Mouse (Mus musculus) lung, adult 2 months (tissue): Measurements from ENCODE around the gene Ugt2b34. TPM values are rescaled to one million over a fixed set of nuclear protein-coding genes. Genes with fewer than 3 reads are reported as not detected.

Experiments
- DNase-seq: peaks from one replicate; pipeline ENCODE4 v3.0.0; 2022
- H3K4me1 ChIP-seq: fragments of 200-500 bp; 2 replicates; pipeline ENCODE4 v1.6.1; 2011; ENCODE audit warnings: low read length; ENCODE audit not compliant: control insufficient read depth, insufficient read depth
- H3K4me3 ChIP-seq: fragments of 200-500 bp; replicated peaks from 2 replicates; pipeline ENCODE3; 2011; ENCODE audit warnings: low read depth, mild to moderate bottlenecking, control low read depth, low read length; ENCODE audit errors: extremely low read depth
- CTCF ChIP-seq: fragments of 200-500 bp; IDR thresholded peaks from 2 replicates; pipeline ENCODE4 v1.5.1; 2011; ENCODE audit warnings: mild to moderate bottlenecking, low read length, control low read depth; ENCODE audit not compliant: insufficient read depth
- POLR2A ChIP-seq: fragments of 200-500 bp; IDR thresholded peaks from 2 replicates; pipeline ENCODE4 v1.6.1; 2011; ENCODE audit warnings: low read depth, mild to moderate bottlenecking, control low read depth, low read length, borderline replicate concordance; ENCODE audit errors: extremely low read depth
- WGBS: fragments of 180-500 bp; shearing (Covaris S2); methylation state at CpG from one replicate; pipeline ENCODE4 v1.1.7; 2018; 5-methylcytosine and 5-hydroxymethylcytosine counted together
- polyA plus RNA-seq: library from polyadenylated mRNA; depleted of rRNA; stranded (reverse); fragments of >200 nt; gene quantifications from 2 replicates; pipeline ENCODE4 v1.2.3, GENCODE M21; 2012; rRNA removed

The Ugt2b34 gene
- polyA plus RNA-seq = 0.04 and 0.17 TPM in 2 replicates

DNA sequence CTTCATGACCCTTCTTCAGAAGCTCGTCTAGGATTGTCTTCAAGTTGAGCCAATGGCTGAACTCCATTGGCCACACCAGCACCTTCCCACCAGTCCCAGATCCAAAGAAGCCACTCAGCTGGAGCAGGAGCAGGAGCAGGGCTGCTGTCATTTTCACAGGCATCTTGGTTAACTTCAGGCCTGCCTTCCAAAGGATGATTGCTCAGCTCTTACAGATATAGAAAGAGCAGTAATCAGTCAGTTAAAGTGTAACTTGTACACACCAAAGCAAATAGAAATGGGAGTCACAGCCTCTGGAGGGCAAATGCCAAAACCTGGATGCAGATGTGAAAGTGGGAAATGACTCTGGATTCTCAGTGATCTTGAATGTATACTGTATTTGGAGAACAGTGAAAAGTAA lies at the start of gene Ugt2b34:
Ugt2b34 (minus strand) TSS at position 180 of the 400 bp plus-strand sequence.
- no peak for TF ChIP-seq POLR2A
- WGBS = 42% methylated on average over 1 of the region's 1 CpGs
- DNase-seq = no peak
- Histone ChIP-seq H3K4me1 (no peaks in the 10 kb centered on the region), H3K4me3 (no peak within 1 kb of the TSS)

DNA sequence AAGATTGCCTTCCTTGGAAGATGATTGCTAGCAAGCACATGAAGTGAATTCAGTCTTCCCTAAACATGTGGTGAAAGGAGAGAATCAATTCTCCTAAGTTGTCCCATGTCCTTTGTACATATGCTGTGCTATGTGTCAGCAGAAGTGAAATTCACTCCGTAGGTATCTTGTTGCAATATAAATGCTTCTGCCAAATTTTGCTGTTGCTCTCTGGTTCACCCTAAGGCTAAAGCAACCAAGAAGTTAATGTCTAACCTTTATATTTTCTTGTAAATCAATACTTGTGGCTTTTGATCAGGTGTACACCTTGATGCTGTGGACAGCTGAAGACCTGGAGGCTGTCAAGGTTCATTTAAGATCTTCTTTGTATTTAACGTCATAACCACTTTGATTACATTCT lies 35.4 kb upstream of the Ugt2b34 start:
- TF ChIP-seq CTCF (no peak), POLR2A (no peak)
- 77% methylated on average over 2 of the region's 2 CpGs for WGBS
- no peak overlapping the region for H3K4me3 ChIP-seq
- no peak for DNase-seq
- no peaks in the 10 kb centered on the region for H3K4me1 ChIP-seq

- WGBS = 74% methylated on average over 2 of the region's 2 CpGs
- H3K4me1 ChIP-seq = no peaks in the 10 kb centered on the region
- no peak within 1 kb of the TSS for H3K4me3 ChIP-seq
- TF ChIP-seq POLR2A (no peak), CTCF (no peak)
- no peak for DNase-seq
These were observed 19.7 kb upstream of the Ugt2b34 start, which contains the start of gene Ugt2b1 for GRCm38 (mm10) chr5:86926426-86926825. Ugt2b1 (minus strand) TSS chr5:86926530.

- H3K4me3 ChIP-seq = no peak overlapping the region
- H3K4me1 ChIP-seq = no peaks in the 10 kb centered on the region
- no peak for DNase-seq
- TF ChIP-seq CTCF (no peak), POLR2A (no peak)
- WGBS = 42% methylated on average over 3 of the region's 3 CpGs
These were observed 14.0 kb upstream of the Ugt2b34 start for GRCm38 (mm10) chr5:86920661-86921233.

DNA sequence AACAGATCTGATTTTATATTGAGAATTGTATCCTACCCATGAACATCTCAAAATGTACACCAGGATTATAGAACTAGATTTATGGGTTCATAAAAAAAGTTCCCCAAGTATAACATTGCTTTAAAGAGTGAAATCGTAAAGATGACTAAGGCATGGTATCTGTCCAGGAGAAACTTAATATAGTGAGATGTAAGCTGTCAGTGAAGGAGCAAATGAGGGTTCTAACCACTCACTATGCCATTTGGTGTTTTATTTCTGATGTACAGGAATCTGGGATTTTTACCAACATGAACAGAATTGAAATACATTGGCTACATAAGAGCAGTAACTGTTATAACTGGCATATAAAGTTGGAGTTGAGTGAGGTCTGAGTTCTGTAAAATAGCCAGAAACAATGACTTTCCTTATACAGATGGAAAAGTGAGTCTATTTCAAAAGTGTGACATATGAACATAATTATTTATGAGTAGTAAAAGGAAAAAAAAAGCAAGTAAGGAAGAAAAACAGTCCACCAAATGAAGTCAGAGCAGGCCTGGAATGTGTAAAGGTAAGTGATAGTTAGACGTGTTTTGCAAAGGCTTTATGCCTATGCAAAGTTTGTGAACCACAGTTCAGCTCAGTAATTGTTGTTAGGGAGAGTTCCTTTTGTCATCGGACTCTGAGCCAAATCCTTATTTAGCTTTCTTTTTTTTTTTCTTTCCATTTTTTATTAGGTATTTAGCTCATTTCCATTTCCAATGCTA lies 4.8 kb upstream of the Ugt2b34 start:
- Histone ChIP-seq H3K4me1 (no peaks in the 10 kb centered on the region), H3K4me3 (no peak overlapping the region)
- no peak for DNase-seq
- TF ChIP-seq CTCF (no peak), POLR2A (no peak)
- WGBS = 77% methylated on average over 3 of the region's 3 CpGs

DNA sequence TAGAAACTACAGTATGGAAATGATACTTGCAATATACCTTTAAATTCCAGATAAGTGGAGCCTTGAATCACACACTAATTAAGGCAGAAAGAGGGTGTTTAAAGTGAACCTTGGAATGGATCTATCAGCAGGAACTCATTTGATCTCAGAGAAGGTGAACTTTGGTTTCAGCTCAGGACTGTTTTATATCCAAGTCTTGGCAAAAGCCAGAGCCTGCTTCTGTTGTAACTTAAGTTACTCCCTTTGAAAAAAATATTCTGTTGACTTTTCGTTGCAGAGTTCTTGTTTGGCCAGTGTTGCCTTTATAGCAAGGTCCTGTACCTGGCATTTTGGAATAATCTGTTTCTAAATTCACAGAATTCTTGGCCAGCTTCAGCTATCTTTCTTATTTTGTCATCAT lies 4.0 kb upstream of the Ugt2b34 start:
- TF ChIP-seq CTCF = no peak
- no peak for TF ChIP-seq POLR2A
- Histone ChIP-seq H3K4me1 (no peaks in the 10 kb centered on the region), H3K4me3 (no peak overlapping the region)
- WGBS = 49% methylated on average over 1 of the region's 1 CpGs
- no peak for DNase-seq

- TF ChIP-seq POLR2A (no peak), CTCF (no peak)
These were observed 16.8 kb downstream of the Ugt2b34 start for GRCm38 (mm10) chr5:86889933-86890332.

GRCm38 (mm10) chr5:86888420-86888819 lies 18.3 kb downstream of the Ugt2b34 start:
- 65% methylated on average over 1 of the region's 1 CpGs for WGBS
- TF ChIP-seq CTCF (no peak), POLR2A (no peak)
- no peak overlapping the region for H3K4me3 ChIP-seq

More at GRCm38 (mm10) chr5:86889933-86890332, 16.8 kb downstream of the Ugt2b34 start:
- Histone ChIP-seq H3K4me1 (no peaks in the 10 kb centered on the region), H3K4me3 (no peak overlapping the region)
- no peak for DNase-seq
- 72% methylated on average over 1 of the region's 1 CpGs for WGBS

DNA sequence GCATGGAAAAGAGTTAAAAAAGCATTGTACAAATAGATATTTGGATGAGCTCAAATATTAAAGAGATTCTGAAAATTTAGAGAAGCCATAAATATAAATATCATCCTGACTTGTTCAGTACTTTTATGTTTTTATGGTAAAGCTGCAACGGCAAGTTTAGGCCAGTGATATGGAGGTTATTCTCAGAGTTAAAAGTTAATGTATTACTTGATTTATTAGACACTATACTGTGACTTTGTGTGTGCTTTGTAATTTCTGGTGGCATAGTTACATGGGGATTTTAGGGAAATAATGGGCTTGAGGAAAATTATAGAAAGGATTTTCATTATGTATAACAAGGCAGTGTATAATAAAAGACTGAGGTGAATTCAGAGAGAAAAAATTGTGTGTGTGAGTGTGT lies 19.7 kb downstream of the Ugt2b34 start:
- 85% methylated on average over 1 of the region's 1 CpGs for WGBS
- DNase-seq = no peak
- no peak overlapping the region for H3K4me3 ChIP-seq
- no peak for TF ChIP-seq CTCF
- no peak for TF ChIP-seq POLR2A
- no peaks in the 10 kb centered on the region for H3K4me1 ChIP-seq

More at GRCm38 (mm10) chr5:86888420-86888819, 18.3 kb downstream of the Ugt2b34 start:
- no peaks in the 10 kb centered on the region for H3K4me1 ChIP-seq
- DNase-seq = no peak

GRCm38 (mm10) chr5:86886620-86887019 lies 20.1 kb downstream of the Ugt2b34 start:
- no peak overlapping the region for H3K4me3 ChIP-seq
- TF ChIP-seq POLR2A (no peak), CTCF (no peak)
- no peaks in the 10 kb centered on the region for H3K4me1 ChIP-seq
- DNase-seq = no peak
- WGBS = 35% methylated on average over 3 of the region's 3 CpGs
